Mouse (Mus musculus): ENCODE measurements around the gene Atf1. TPM values are rescaled to one million over a fixed set of nuclear protein-coding genes. Genes with fewer than 3 reads are reported as not detected.
"Not testable (repeated sequence)": the region's sequence is repeated elsewhere in the genome, so short reads cannot be mapped to it uniquely, and the experiment has no call there.

The Atf1 gene
- polyA plus RNA-seq, 1 experiment from 2014 or later: 40.4 TPM

GRCm38 (mm10) chr15:100304019-100304991 is 76.7 kb downstream of the Atf1 start, which contains the start of gene Mettl7a1:
Mettl7a1 (plus strand) TSS chr15:100304140.
- H3K4me2 ChIP-seq (ENCODE audit: low read depth, low read length): peak within 1 kb of the TSS; percentile 84
- WGBS: 2% methylated on average over 24 of the region's 30 CpGs
- H3K9me3 ChIP-seq (replicated peaks; ENCODE audit: control insufficient read depth, low read length): no peaks in the 10 kb centered on the region

GRCm38 (mm10) chr15:100306201-100306600 is 78.6 kb downstream of the Atf1 start:
- Histone ChIP-seq H3K9ac (ENCODE audit: low read length) (no peak overlapping the region), H3K4me1 (ENCODE audit: control insufficient read depth, insufficient read depth, low read length) (peaks cover 5% of the 10 kb centered on the region; the same call in 1 of the 2 replicates), H3K27ac (ENCODE audit: low read length) (no peak overlapping the region), H3K4me2 (ENCODE audit: low read depth, low read length) (no peak overlapping the region), H3K27me3 (ENCODE audit: control insufficient read depth, insufficient read depth, low read length) (no peaks in the 10 kb centered on the region), H3K4me3 (replicated peaks; ENCODE audit: low read length) (no peak overlapping the region), H3K36me3 (ENCODE audit: control insufficient read depth, insufficient read depth, low read length) (no peaks in the 10 kb centered on the region), H3K9me3 (replicated peaks; ENCODE audit: control insufficient read depth, low read length) (no peaks in the 10 kb centered on the region)
- 82% methylated on average over 2 of the region's 2 CpGs for WGBS
- no peak for ATAC-seq (ENCODE audit: insufficient read depth, low FRiP score)

More at GRCm38 (mm10) chr15:100304019-100304991, 76.7 kb downstream of the Atf1 start, which contains the start of gene Mettl7a1:
- peak within 1 kb of the TSS; percentile 61 for H3K4me3 ChIP-seq (replicated peaks; ENCODE audit: low read length)
- no peaks in the 10 kb centered on the region for H3K27me3 ChIP-seq (ENCODE audit: control insufficient read depth, insufficient read depth, low read length)
- H3K27ac ChIP-seq (ENCODE audit: low read length): peak within 1 kb of the TSS; percentile 94
- peak; percentile 81 for ATAC-seq (ENCODE audit: insufficient read depth, low FRiP score)
- H3K9ac ChIP-seq (ENCODE audit: low read length): peak within 1 kb of the TSS; percentile 78
- peaks cover 5% of the 10 kb centered on the region; the same call in 1 of the 2 replicates for H3K4me1 ChIP-seq (ENCODE audit: control insufficient read depth, insufficient read depth, low read length)
- no peaks in the 10 kb centered on the region for H3K36me3 ChIP-seq (ENCODE audit: control insufficient read depth, insufficient read depth, low read length)

DNA sequence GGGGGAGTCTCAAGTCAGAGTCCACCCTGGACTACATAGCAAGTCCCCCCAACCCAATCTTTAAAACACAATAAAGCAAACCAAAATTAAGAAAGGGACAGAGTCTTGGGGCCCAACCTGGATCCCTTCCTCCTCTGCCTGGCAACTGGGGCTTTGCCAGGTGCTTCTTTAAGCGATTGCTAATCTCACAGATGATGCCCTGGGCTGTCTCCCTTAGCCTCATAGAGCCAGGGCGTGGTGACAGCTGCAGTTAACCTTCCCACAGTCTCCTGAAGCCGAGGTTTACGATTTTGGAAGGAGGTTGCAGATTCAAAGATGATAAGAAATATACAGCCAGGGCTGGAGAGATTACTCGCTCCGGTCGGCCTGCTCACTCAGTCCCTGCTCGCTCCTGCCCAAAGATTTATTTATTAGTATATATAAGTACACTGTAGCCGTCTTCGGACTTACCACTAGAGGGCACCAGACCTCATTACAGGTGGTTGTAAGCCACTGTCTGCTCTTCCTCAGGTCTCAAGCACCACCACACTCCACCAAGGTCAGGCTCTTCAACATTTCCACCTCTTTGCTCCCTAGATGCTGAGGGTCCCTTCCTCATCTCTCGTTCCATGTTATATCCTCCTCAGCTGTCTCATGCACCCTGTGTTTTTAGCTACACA is 79.9 kb downstream of the Atf1 start:
- WGBS: 33% methylated on average over 9 of the region's 11 CpGs
- not testable (repeated sequence) for ATAC-seq (ENCODE audit: insufficient read depth, low FRiP score)

More for the DNA sequence above, 79.9 kb downstream of the Atf1 start:
- H3K36me3 ChIP-seq (ENCODE audit: control insufficient read depth, insufficient read depth, low read length); H3K4me1 ChIP-seq (ENCODE audit: control insufficient read depth, insufficient read depth, low read length); H3K27me3 ChIP-seq (ENCODE audit: control insufficient read depth, insufficient read depth, low read length); H3K4me2 ChIP-seq (ENCODE audit: low read depth, low read length); H3K4me3 ChIP-seq (replicated peaks; ENCODE audit: low read length); H3K9me3 ChIP-seq (replicated peaks; ENCODE audit: control insufficient read depth, low read length); H3K9ac ChIP-seq (ENCODE audit: low read length); H3K27ac ChIP-seq (ENCODE audit: low read length): not testable (repeated sequence)

Other genes with a start within 250 kb of the Atf1 start
- 9.7 and 10.4 TPM in 2 replicates for gene Dip2b, start 189.2 kb upstream of the Atf1 start, polyA plus RNA-seq (2015; fragmentation: Nextera tagmentation; extraction: Ambion mirVana)
- 0.30 and 0.49 TPM in 2 replicates for gene Tmprss12, start 53.0 kb downstream of the Atf1 start, polyA plus RNA-seq (2015; fragmentation: Nextera tagmentation; extraction: Ambion mirVana)
- 9.8 and 10.9 TPM in 2 replicates for gene Mettl7a1, start 76.3 kb downstream of the Atf1 start, polyA plus RNA-seq (2015; fragmentation: Nextera tagmentation; extraction: Ambion mirVana)
- gene Mettl7a3, start 107.1 kb downstream of the Atf1 start, polyA plus RNA-seq (2015; fragmentation: Nextera tagmentation; extraction: Ambion mirVana): not detected in 2 replicates
- gene Methig1, start 125.3 kb downstream of the Atf1 start, polyA plus RNA-seq (2015; fragmentation: Nextera tagmentation; extraction: Ambion mirVana): 0.09 TPM in 1 of 2 replicates, not detected in the other
- not detected in 2 replicates for gene Mettl7a2, start 125.4 kb downstream of the Atf1 start, polyA plus RNA-seq (2015; fragmentation: Nextera tagmentation; extraction: Ambion mirVana)
- not detected in 2 replicates for gene Higd1c, start 136.7 kb downstream of the Atf1 start, polyA plus RNA-seq (2015; fragmentation: Nextera tagmentation; extraction: Ambion mirVana)
- 0.13 TPM in 1 of 2 replicates, not detected in the other for gene Gm5475, start 194.3 kb downstream of the Atf1 start, polyA plus RNA-seq (2015; fragmentation: Nextera tagmentation; extraction: Ambion mirVana)
- gene Slc11a2, start 197.3 kb downstream of the Atf1 start, polyA plus RNA-seq (2015; fragmentation: Nextera tagmentation; extraction: Ambion mirVana): 27.0 and 28.3 TPM in 2 replicates
- 25.8 and 26.7 TPM in 2 replicates for gene Letmd1, start 241.2 kb downstream of the Atf1 start, polyA plus RNA-seq (2015; fragmentation: Nextera tagmentation; extraction: Ambion mirVana)